Mouse (Mus musculus): Measurements from ENCODE around the gene Hsd17b2. TPM values are rescaled to one million over a fixed set of nuclear protein-coding genes. Genes with fewer than 3 reads are reported as not detected.

The Hsd17b2 gene
- 0.85 and 1.3 TPM in 2 replicates for total RNA-seq (2023)

DNA sequence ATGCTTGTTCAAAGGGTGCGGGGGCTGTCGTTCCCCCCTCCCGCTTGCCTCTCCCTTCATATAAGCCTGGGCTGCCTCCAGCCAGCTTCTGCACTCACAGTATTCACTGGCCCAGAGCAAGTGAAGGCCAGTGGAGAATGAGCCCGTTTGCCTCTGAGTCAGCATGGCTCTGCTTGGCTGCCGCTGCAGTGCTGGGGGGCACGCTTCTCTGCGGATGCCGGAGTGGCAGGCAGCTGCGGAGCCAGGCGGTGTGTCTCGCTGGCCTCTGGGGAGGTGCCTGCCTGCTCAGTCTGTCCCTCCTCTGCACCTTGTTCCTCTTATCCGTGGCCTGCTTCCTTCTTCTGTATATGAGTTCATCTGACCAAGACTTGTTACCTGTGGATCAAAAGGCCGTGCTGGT, at the start of gene Hsd17b2:
Gene Hsd17b2 (plus strand): TSS at position 46 of the 400 bp plus-strand sequence.

DNA sequence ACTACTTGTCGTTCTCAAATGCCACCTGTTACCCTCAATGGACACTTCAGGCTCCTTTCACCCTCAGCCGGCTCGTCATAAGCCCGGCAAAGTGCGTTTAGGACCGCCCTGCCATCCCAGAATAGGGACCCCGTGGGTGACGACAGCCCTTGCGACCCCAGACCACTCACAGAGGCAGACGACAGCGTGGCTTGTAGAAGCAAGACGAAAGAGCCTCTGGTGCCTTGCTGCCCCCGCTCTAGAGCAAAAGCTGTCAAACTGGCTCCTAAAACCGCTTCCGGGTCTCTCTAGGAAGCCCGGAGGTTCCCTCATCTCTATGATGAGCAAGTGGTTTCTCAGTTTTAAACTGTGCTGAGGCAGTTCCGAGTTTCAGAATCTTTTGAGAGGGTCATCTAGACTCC, 28.3 kb upstream of the Hsd17b2 start, which contains the start of gene Sdr42e1:
Gene Sdr42e1 (minus strand): TSS at position 260 of the 401 bp plus-strand sequence.

DNA sequence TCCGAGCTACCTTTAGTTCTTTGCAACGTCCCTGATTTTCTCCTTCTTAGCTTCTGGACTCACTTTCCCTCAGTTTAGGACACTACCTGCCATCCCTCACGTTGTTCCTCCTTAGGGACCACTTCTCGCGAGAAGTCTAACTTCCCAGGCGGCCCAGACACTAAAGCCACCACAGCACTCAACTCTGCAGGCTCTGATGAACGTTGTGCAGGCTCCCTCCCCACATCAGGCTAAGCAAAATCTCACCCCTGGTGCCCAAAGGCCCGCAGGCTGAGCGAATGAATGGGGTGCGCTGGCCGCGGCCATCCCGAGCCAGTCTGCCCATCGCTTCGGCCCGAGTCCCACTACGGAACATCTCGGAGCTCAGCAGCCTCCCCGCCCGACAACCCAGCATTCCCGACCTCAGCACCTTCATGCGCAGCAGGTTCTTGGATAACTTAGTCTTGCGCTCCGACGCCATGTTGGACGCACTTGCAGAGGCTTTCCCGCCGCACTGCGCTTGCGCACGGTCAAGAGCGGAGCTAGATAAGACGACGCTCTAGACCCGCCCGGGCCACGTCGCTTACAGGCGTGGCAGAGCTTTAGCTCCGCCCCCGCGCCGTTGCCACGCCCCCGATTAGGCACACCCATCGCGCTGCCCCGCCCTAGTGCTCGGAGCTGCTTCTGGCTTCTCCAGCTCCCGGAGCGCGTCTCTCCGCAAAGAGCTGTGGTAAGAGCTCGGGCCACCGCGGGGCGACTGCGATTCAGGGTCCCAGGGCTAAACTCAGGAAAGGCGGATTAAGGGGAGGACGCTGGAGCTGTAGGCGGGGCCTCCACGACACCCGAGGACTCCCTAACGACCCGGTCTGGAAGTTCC, 100.0 kb downstream of the Hsd17b2 start, which contains the start of gene Mphosph6:
Gene Mphosph6 (minus strand): TSS at position 501 of the 856 bp plus-strand sequence.

Other genes starting within 250 kb of the Hsd17b2 start
- gene Plcg2, start 203.6 kb upstream of the Hsd17b2 start, total RNA-seq (2023) = 191 and 213 TPM in 2 replicates
- 0.73 and 0.79 TPM in 2 replicates for gene Sdr42e1, start 28.2 kb upstream of the Hsd17b2 start, total RNA-seq (2023)
- 11.9 and 18.2 TPM in 2 replicates for gene Mphosph6, start 100.0 kb downstream of the Hsd17b2 start, total RNA-seq (2023)

Data from neutrophil, adult 65 days (primary cell).